Mouse (Mus musculus) myocyte (in vitro differentiated cells): ENCODE measurements around the gene Olfr893.
"Not testable (repeated sequence)": the region's sequence is repeated elsewhere in the genome, so short reads cannot be mapped to it uniquely, and the experiment has no call there.

Source experiments
- CEBPB ChIP-seq: IDR thresholded peaks from 2 replicates; pipeline ENCODE4 v1.6.1; 2011; ENCODE audit warnings: mild to moderate bottlenecking, moderate library complexity; ENCODE audit not compliant: poor library complexity, insufficient read depth, severe bottlenecking
- MYOG ChIP-seq, 3 experiments: IDR thresholded peaks; one replicate each; pipeline ENCODE4 v1.6.1; 2011; ENCODE audit warnings: control low read depth in 2 of 3, low read depth in 2 of 3, mild to moderate bottlenecking in 2 of 3; ENCODE audit not compliant: insufficient read length in 2 of 3, control insufficient read depth in 1 of 3, insufficient read depth in 1 of 3
- POLR2A ChIP-seq: IDR thresholded peaks from one replicate; pipeline ENCODE4 v1.6.1; 2011; ENCODE audit warnings: low read depth, mild to moderate bottlenecking, control low read depth, moderate library complexity; ENCODE audit not compliant: insufficient read length
- POLR2AphosphoS2 ChIP-seq: IDR thresholded peaks from one replicate; pipeline ENCODE4 v1.6.1; 2011; ENCODE audit warnings: low read depth, control low read depth; ENCODE audit not compliant: insufficient read length

DNA sequence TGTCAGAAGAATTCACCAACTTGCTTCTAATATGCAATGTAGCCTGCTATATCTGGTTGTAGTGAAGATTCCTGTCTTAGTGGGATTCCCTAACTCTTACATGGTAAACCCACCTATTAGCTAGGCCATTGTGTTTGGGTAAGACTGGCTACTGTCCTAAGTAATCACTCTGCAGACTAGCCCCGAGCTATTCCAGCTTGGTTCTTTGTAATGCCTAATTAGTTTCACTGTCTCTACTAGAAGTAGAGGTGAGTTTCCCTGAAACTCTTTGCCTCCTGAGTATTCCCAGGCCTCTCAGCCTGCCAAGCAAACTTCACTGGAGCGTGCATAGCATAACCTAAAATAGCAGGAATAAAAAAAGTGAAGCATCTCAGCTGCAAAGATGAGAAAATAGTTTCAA, 39.8 kb upstream of the Olfr893 start:
- TF ChIP-seq POLR2A; CEBPB; POLR2AphosphoS2; MYOG (IDR thresholded peaks at IDR 0.05; ENCODE audit: control insufficient read depth in 1 of 3, insufficient read depth in 1 of 3, insufficient read length in 2 of 3, low read depth in 2 of 3): not testable (repeated sequence)
